Mouse (Mus musculus): ENCODE data around the gene Gfod2. TPM values are rescaled to one million over a fixed set of nuclear protein-coding genes. Genes with fewer than 3 reads are reported as not detected.
A peak's percentile ranks its signal among the peaks of the same experiment; 100 is the strongest.

Gene Gfod2
- polyA plus RNA-seq, 1 experiment from 2014 or later, result 21.2 TPM

- H3K4me2 ChIP-seq, result peak overlapping the region; percentile 82
- H3K9ac ChIP-seq, result 0 out of 2 replicates have a peak overlapping the region, but pooled peaks have one; percentile 46
- H3K4me1 ChIP-seq, result peaks cover 26% of the 10 kb centered on the region
- no peak for ATAC-seq (replicated peaks; ENCODE audit: low FRiP score)
- peaks cover 6% of the 10 kb centered on the region for H3K27me3 ChIP-seq
- H3K27ac ChIP-seq, result no peak overlapping the region
- H3K36me3 ChIP-seq, result peaks cover 53% of the 10 kb centered on the region
- H3K9me3 ChIP-seq (replicated peaks), result no peaks in the 10 kb centered on the region
- peak overlapping the region; percentile 66 for H3K4me3 ChIP-seq (replicated peaks)
- 85% methylated on average over 11 of the region's 11 CpGs for WGBS
These were observed 58.8 kb downstream of the Gfod2 start for GRCm38 (mm10) chr8:105699488-105700215.

- Histone ChIP-seq H3K27me3 (peaks cover 6% of the 10 kb centered on the region), H3K9me3 (replicated peaks) (no peaks in the 10 kb centered on the region), H3K9ac (no peak overlapping the region), H3K27ac (no peak overlapping the region), H3K4me3 (replicated peaks) (no peak overlapping the region), H3K4me2 (no peak overlapping the region), H3K4me1 (peaks cover 36% of the 10 kb centered on the region), H3K36me3 (peaks cover 44% of the 10 kb centered on the region)
- 92% methylated on average over 5 of the region's 5 CpGs for WGBS
- ATAC-seq (replicated peaks; ENCODE audit: low FRiP score), result no peak
These were observed 59.7 kb downstream of the Gfod2 start for GRCm38 (mm10) chr8:105698734-105699133.

- no peak overlapping the region for H3K4me3 ChIP-seq (replicated peaks)
- H3K9me3 ChIP-seq (replicated peaks), result no peaks in the 10 kb centered on the region
- H3K27ac ChIP-seq, result no peak overlapping the region
- H3K9ac ChIP-seq, result no peak overlapping the region
- peaks cover 35% of the 10 kb centered on the region for H3K36me3 ChIP-seq
- peaks cover 6% of the 10 kb centered on the region for H3K27me3 ChIP-seq
- no peak for ATAC-seq (replicated peaks; ENCODE audit: low FRiP score)
- peaks cover 36% of the 10 kb centered on the region for H3K4me1 ChIP-seq
- WGBS, result 90% methylated on average over 17 of the region's 17 CpGs
- no peak overlapping the region for H3K4me2 ChIP-seq
These were observed 61.2 kb downstream of the Gfod2 start for GRCm38 (mm10) chr8:105697196-105697780.

- WGBS, result 79% methylated on average over 30 of the region's 30 CpGs
- Histone ChIP-seq H3K27me3 (peaks cover 6% of the 10 kb centered on the region), H3K27ac (no peak overlapping the region), H3K4me2 (no peak overlapping the region), H3K9ac (no peak overlapping the region), H3K4me3 (replicated peaks) (no peak overlapping the region), H3K4me1 (peaks cover 25% of the 10 kb centered on the region), H3K9me3 (replicated peaks) (no peaks in the 10 kb centered on the region), H3K36me3 (peaks cover 35% of the 10 kb centered on the region)
- ATAC-seq (replicated peaks; ENCODE audit: low FRiP score), result no peak
These were observed 63.2 kb downstream of the Gfod2 start for GRCm38 (mm10) chr8:105695080-105695780.

GRCm38 (mm10) chr8:105694051-105694799 is 64.2 kb downstream of the Gfod2 start:
- Histone ChIP-seq H3K36me3 (peaks cover 35% of the 10 kb centered on the region), H3K4me3 (replicated peaks) (peak overlapping the region; percentile 48), H3K9me3 (replicated peaks) (no peaks in the 10 kb centered on the region), H3K4me1 (peaks cover 15% of the 10 kb centered on the region), H3K27ac (no peak overlapping the region), H3K9ac (peak overlapping the region; percentile 34), H3K4me2 (peak overlapping the region; percentile 94), H3K27me3 (peaks cover 6% of the 10 kb centered on the region)
- WGBS, result 6% methylated on average over 40 of the region's 40 CpGs
- peak; percentile 38; the same call in 1 of the 2 replicates for ATAC-seq (replicated peaks; ENCODE audit: low FRiP score)

GRCm38 (mm10) chr8:105693648-105694047 is 64.8 kb downstream of the Gfod2 start:
- Histone ChIP-seq H3K4me1 (peaks cover 15% of the 10 kb centered on the region), H3K4me2 (peak overlapping the region; percentile 94), H3K9ac (peak overlapping the region; percentile 34), H3K27me3 (peaks cover 6% of the 10 kb centered on the region), H3K27ac (no peak overlapping the region), H3K36me3 (peaks cover 32% of the 10 kb centered on the region), H3K4me3 (replicated peaks) (peak overlapping the region; percentile 48), H3K9me3 (replicated peaks) (no peaks in the 10 kb centered on the region)
- 3% methylated on average over 28 of the region's 30 CpGs for WGBS
- ATAC-seq (replicated peaks; ENCODE audit: low FRiP score), result peak; percentile 61

- no peak overlapping the region for H3K4me3 ChIP-seq (replicated peaks)
- peaks cover 15% of the 10 kb centered on the region for H3K4me1 ChIP-seq
- no peak for ATAC-seq (replicated peaks; ENCODE audit: low FRiP score)
- H3K27me3 ChIP-seq, result peaks cover 6% of the 10 kb centered on the region
- H3K36me3 ChIP-seq, result peaks cover 22% of the 10 kb centered on the region
- H3K27ac ChIP-seq, result no peak overlapping the region
- 94% methylated on average over 11 of the region's 11 CpGs for WGBS
- no peak overlapping the region for H3K4me2 ChIP-seq
- no peaks in the 10 kb centered on the region for H3K9me3 ChIP-seq (replicated peaks)
- H3K9ac ChIP-seq, result no peak overlapping the region
These were observed 65.8 kb downstream of the Gfod2 start for GRCm38 (mm10) chr8:105692449-105693182.

GRCm38 (mm10) chr8:105690978-105691377 is 67.5 kb downstream of the Gfod2 start:
- WGBS, result 85% methylated on average over 14 of the region's 14 CpGs

GRCm38 (mm10) chr8:105689983-105690360 is 68.5 kb downstream of the Gfod2 start:
- Histone ChIP-seq H3K4me2 (no peak overlapping the region), H3K27me3 (peaks cover 3% of the 10 kb centered on the region), H3K4me3 (replicated peaks) (no peak overlapping the region), H3K4me1 (peaks cover 27% of the 10 kb centered on the region), H3K36me3 (peaks cover 6% of the 10 kb centered on the region; the same call in 1 of the 2 replicates), H3K9me3 (replicated peaks) (no peaks in the 10 kb centered on the region), H3K9ac (no peak overlapping the region), H3K27ac (no peak overlapping the region)
- no peak for ATAC-seq (replicated peaks; ENCODE audit: low FRiP score)
- WGBS, result 90% methylated on average over 9 of the region's 9 CpGs

More at GRCm38 (mm10) chr8:105690978-105691377, 67.5 kb downstream of the Gfod2 start:
- H3K27ac ChIP-seq, result no peak overlapping the region
- H3K4me1 ChIP-seq, result peaks cover 17% of the 10 kb centered on the region
- no peak overlapping the region for H3K4me2 ChIP-seq
- no peak for ATAC-seq (replicated peaks; ENCODE audit: low FRiP score)
- no peak overlapping the region for H3K4me3 ChIP-seq (replicated peaks)
- H3K27me3 ChIP-seq, result peaks cover 6% of the 10 kb centered on the region
- H3K9me3 ChIP-seq (replicated peaks), result no peaks in the 10 kb centered on the region
- no peak overlapping the region for H3K9ac ChIP-seq
- peaks cover 6% of the 10 kb centered on the region; the same call in 1 of the 2 replicates for H3K36me3 ChIP-seq

GRCm38 (mm10) chr8:105689256-105689982 is 69.0 kb downstream of the Gfod2 start:
- Histone ChIP-seq H3K4me3 (replicated peaks) (no peak overlapping the region), H3K9me3 (replicated peaks) (no peaks in the 10 kb centered on the region), H3K4me1 (peaks cover 24% of the 10 kb centered on the region), H3K4me2 (no peak overlapping the region), H3K27me3 (no peaks in the 10 kb centered on the region), H3K9ac (no peak overlapping the region), H3K36me3 (peaks cover 11% of the 10 kb centered on the region), H3K27ac (no peak overlapping the region)
- no peak for ATAC-seq (replicated peaks; ENCODE audit: low FRiP score)
- 67% methylated on average over 35 of the region's 35 CpGs for WGBS
